Mouse (Mus musculus): ENCODE data around the gene Tbc1d22b.
"Not testable (repeated sequence)": the region's sequence is repeated elsewhere in the genome, so short reads cannot be mapped to it uniquely, and the experiment has no call there.

Gene Tbc1d22b

GRCm38 (mm10) chr17:29595891-29596770, 46.5 kb downstream of the Tbc1d22b start:
- DNase-seq (ENCODE audit: low spot score in 2 of 2): no peak

GRCm38 (mm10) chr17:29596771-29597132, 47.2 kb downstream of the Tbc1d22b start:
- no peak for DNase-seq (ENCODE audit: low spot score in 2 of 2)

GRCm38 (mm10) chr17:29599051-29599450, 49.5 kb downstream of the Tbc1d22b start:
- DNase-seq (ENCODE audit: low spot score in 2 of 2): no peak

- DNase-seq (ENCODE audit: low spot score in 2 of 2): no peak
Measured at GRCm38 (mm10) chr17:29599537-29599936, 50.0 kb downstream of the Tbc1d22b start.

- no peak for DNase-seq (ENCODE audit: low spot score in 2 of 2)
Measured at GRCm38 (mm10) chr17:29601391-29601790, 51.8 kb downstream of the Tbc1d22b start.

GRCm38 (mm10) chr17:29603283-29603682, 53.7 kb downstream of the Tbc1d22b start:
- peak; percentile 82 to 90 for DNase-seq (ENCODE audit: low spot score in 2 of 2)

- not testable (repeated sequence) for DNase-seq (ENCODE audit: low spot score in 2 of 2)
Measured at GRCm38 (mm10) chr17:29613453-29613852, 63.9 kb downstream of the Tbc1d22b start.

GRCm38 (mm10) chr17:29614115-29615023, 64.8 kb downstream of the Tbc1d22b start, which contains the start of the genes Rnf8 and Gm28043:
Rnf8 (plus strand) TSS chr17:29614790.
Gm28043 (plus strand) TSS chr17:29614876.
- DNase-seq (ENCODE audit: low spot score in 2 of 2): peak; percentile 96 to 97

- no peak for DNase-seq (ENCODE audit: low spot score in 2 of 2)
Measured at GRCm38 (mm10) chr17:29615024-29615551, 65.5 kb downstream of the Tbc1d22b start.

GRCm38 (mm10) chr17:29615616-29616015, 66.0 kb downstream of the Tbc1d22b start:
- no peak for DNase-seq (ENCODE audit: low spot score in 2 of 2)

GRCm38 (mm10) chr17:29619231-29619630, 69.6 kb downstream of the Tbc1d22b start:
- no peak for DNase-seq (ENCODE audit: low spot score in 2 of 2)

GRCm38 (mm10) chr17:29623488-29623887, 73.9 kb downstream of the Tbc1d22b start:
- DNase-seq (ENCODE audit: low spot score in 2 of 2): no peak

- no peak for DNase-seq (ENCODE audit: low spot score in 2 of 2)
Measured at GRCm38 (mm10) chr17:29627285-29627684, 77.7 kb downstream of the Tbc1d22b start.

- no peak for DNase-seq (ENCODE audit: low spot score in 2 of 2)
Measured at GRCm38 (mm10) chr17:29628946-29629345, 79.4 kb downstream of the Tbc1d22b start.

- no peak for DNase-seq (ENCODE audit: low spot score in 2 of 2)
Measured at GRCm38 (mm10) chr17:29629620-29630019, 80.0 kb downstream of the Tbc1d22b start.

GRCm38 (mm10) chr17:29632312-29632711, 82.7 kb downstream of the Tbc1d22b start:
- DNase-seq (ENCODE audit: low spot score in 2 of 2): no peak

GRCm38 (mm10) chr17:29635492-29635891, 85.9 kb downstream of the Tbc1d22b start:
- no peak for DNase-seq (ENCODE audit: low spot score in 2 of 2)

GRCm38 (mm10) chr17:29636118-29636517, 86.5 kb downstream of the Tbc1d22b start:
- DNase-seq (ENCODE audit: low spot score in 2 of 2): peak in 1 of 2 experiments; percentile 58

GRCm38 (mm10) chr17:29637377-29637776, 87.8 kb downstream of the Tbc1d22b start:
- DNase-seq (ENCODE audit: low spot score in 2 of 2): no peak

GRCm38 (mm10) chr17:29637895-29638294, 88.3 kb downstream of the Tbc1d22b start:
- no peak for DNase-seq (ENCODE audit: low spot score in 2 of 2)

- DNase-seq (ENCODE audit: low spot score in 2 of 2): no peak
Measured at GRCm38 (mm10) chr17:29640971-29641370, 91.4 kb downstream of the Tbc1d22b start.

GRCm38 (mm10) chr17:29642219-29642618, 92.6 kb downstream of the Tbc1d22b start:
- DNase-seq (ENCODE audit: low spot score in 2 of 2): no peak
